Mouse (Mus musculus) liver, adult 2 months (tissue): Measurements from ENCODE around the gene Vps11. TPM values are rescaled to one million over a fixed set of nuclear protein-coding genes. Genes with fewer than 3 reads are reported as not detected.

ENCODE experiments used
- DNase-seq: peaks from one replicate; pipeline ENCODE4 v3.0.0-alpha.2; 2011; ENCODE audit warnings: low read depth, low spot score; ENCODE audit errors: extremely low read depth
- H3K27ac ChIP-seq: fragments of 200-500 bp; replicated peaks from 2 replicates; pipeline ENCODE4 v1.5.1; 2012; ENCODE audit warnings: low read depth, mild to moderate bottlenecking, control low read depth, inconsistent platforms, low read length; ENCODE audit not compliant: insufficient read depth
- H3K27me3 ChIP-seq: fragments of 200-500 bp; 2 replicates; pipeline ENCODE4 v1.6.1; 2012; ENCODE audit warnings: mild to moderate bottlenecking, moderate library complexity, low read length, inconsistent platforms; ENCODE audit not compliant: control insufficient read depth, insufficient read depth
- H3K36me3 ChIP-seq: fragments of 200-500 bp; 2 replicates; pipeline ENCODE4 v1.6.1; 2012; ENCODE audit warnings: low read length, inconsistent platforms; ENCODE audit not compliant: control insufficient read depth, insufficient read depth
- H3K4me1 ChIP-seq: fragments of 200-500 bp; 2 replicates; pipeline ENCODE4 v1.6.1; 2011; ENCODE audit warnings: low read length; ENCODE audit not compliant: control insufficient read depth, insufficient read depth
- H3K4me3 ChIP-seq: fragments of 200-500 bp; 2 replicates; pipeline ENCODE4 v1.5.1; 2011; ENCODE audit warnings: low read depth, mild to moderate bottlenecking, control low read depth, low read length, moderate library complexity; ENCODE audit not compliant: insufficient read depth
- H3K79me2 ChIP-seq: fragments of 200-500 bp; 2 replicates; pipeline ENCODE4 v1.6.1; 2012; ENCODE audit warnings: inconsistent platforms, mild to moderate bottlenecking, low read length, moderate library complexity; ENCODE audit not compliant: control insufficient read depth, insufficient read depth
- H3K9ac ChIP-seq: fragments of 200-500 bp; 2 replicates; pipeline ENCODE4 v1.6.1; 2012; ENCODE audit warnings: low read depth, mild to moderate bottlenecking, control low read depth, inconsistent platforms, low read length
- CTCF ChIP-seq: fragments of 200-500 bp; IDR thresholded peaks from 2 replicates; pipeline ENCODE4 v1.5.1; 2011; ENCODE audit warnings: low read depth, low read length, control low read depth
- POLR2A ChIP-seq: fragments of 200-500 bp; IDR thresholded peaks from 2 replicates; pipeline ENCODE4 v1.6.1; 2011; ENCODE audit warnings: low read length, control low read depth; ENCODE audit not compliant: insufficient read depth; ENCODE audit errors: extremely low read depth
- WGBS: fragments of 180-500 bp; shearing (Covaris S2); methylation state at CpG from one replicate; pipeline ENCODE4 v1.1.7; 2018; 5-methylcytosine and 5-hydroxymethylcytosine counted together
- polyA plus RNA-seq: library from polyadenylated mRNA; depleted of rRNA; stranded (reverse); fragments of >200 nt; gene quantifications from 2 replicates; pipeline ENCODE4 v1.2.3, GENCODE M21; 2012
- total RNA-seq: library from RNA; depleted of rRNA; stranded (reverse); fragments of >200 nt; gene quantifications from 2 replicates; pipeline ENCODE4 v1.2.3, GENCODE M21; 2014

Gene Vps11
- total and polyA plus RNA-seq, 2 experiments = 14.5 to 17.0 TPM

DNA sequence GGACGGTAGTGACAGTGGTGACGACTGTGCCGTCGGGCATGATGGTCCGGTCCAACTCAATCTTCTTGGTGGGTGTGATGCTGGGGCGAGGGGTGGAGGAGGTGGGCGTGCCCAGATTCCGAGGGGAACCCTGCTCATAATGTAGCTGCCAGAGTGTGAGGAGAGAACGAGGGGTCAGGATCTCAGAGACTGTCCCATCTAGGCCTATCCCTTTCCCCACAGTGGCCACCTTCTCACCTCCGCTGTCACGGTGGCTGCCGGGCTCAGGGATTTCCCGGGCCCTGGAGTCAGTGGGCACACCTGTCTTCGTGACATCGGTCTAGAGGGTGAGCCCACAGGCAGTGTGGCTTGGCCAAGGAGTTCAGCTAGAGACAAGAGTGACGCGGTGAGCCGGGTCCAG is 46.6 kb downstream of the Vps11 start:
- Histone ChIP-seq H3K9ac (no peak overlapping the region), H3K36me3 (peaks cover 41% of the 10 kb centered on the region; the same call in 1 of the 2 replicates), H3K27ac (no peak overlapping the region), H3K4me1 (peaks cover 11% of the 10 kb centered on the region), H3K27me3 (no peaks in the 10 kb centered on the region), H3K79me2 (peaks cover 17% of the 10 kb centered on the region), H3K4me3 (no peak overlapping the region)
- TF ChIP-seq CTCF (no peak), POLR2A (no peak)
- WGBS = 95% methylated on average over 18 of the region's 18 CpGs
- DNase-seq = no peak

- 90% methylated on average over 4 of the region's 4 CpGs for whole genome bisulfite sequencing
- TF ChIP-seq CTCF (no peak), POLR2A (no peak)
- H3K27me3 ChIP-seq = no peaks in the 10 kb centered on the region
- H3K9ac ChIP-seq = no peak overlapping the region
- no peak for DNase-seq
- peaks cover 41% of the 10 kb centered on the region; the same call in 1 of the 2 replicates for H3K36me3 ChIP-seq
- peaks cover 15% of the 10 kb centered on the region for H3K4me1 ChIP-seq
- H3K27ac ChIP-seq = no peak overlapping the region
- peaks cover 10% of the 10 kb centered on the region; the same call in 1 of the 2 replicates for H3K79me2 ChIP-seq
- no peak overlapping the region for H3K4me3 ChIP-seq
These were observed 47.3 kb downstream of the Vps11 start for GRCm38 (mm10) chr9:44314257-44314547.

- peaks cover 10% of the 10 kb centered on the region; the same call in 1 of the 2 replicates for H3K79me2 ChIP-seq
- WGBS = 90% methylated on average over 19 of the region's 19 CpGs
- peaks cover 15% of the 10 kb centered on the region for H3K4me1 ChIP-seq
- peaks cover 41% of the 10 kb centered on the region; the same call in 1 of the 2 replicates for H3K36me3 ChIP-seq
- TF ChIP-seq CTCF (no peak), POLR2A (no peak)
- no peak overlapping the region for H3K9ac ChIP-seq
- no peak for DNase-seq
- no peak overlapping the region for H3K4me3 ChIP-seq
- no peaks in the 10 kb centered on the region for H3K27me3 ChIP-seq
- H3K27ac ChIP-seq = no peak overlapping the region
These were observed 47.8 kb downstream of the Vps11 start for GRCm38 (mm10) chr9:44313476-44314256.

GRCm38 (mm10) chr9:44311136-44312134 is 50.0 kb downstream of the Vps11 start:
- no peaks in the 10 kb centered on the region for H3K79me2 ChIP-seq
- TF ChIP-seq CTCF (no peak), POLR2A (0 out of 2 replicates have a peak, but pooled peaks have one; percentile 6)
- no peak overlapping the region for H3K4me3 ChIP-seq
- 69% methylated on average over 27 of the region's 27 CpGs for WGBS
- H3K27me3 ChIP-seq = no peaks in the 10 kb centered on the region
- no peak for DNase-seq
- peaks cover 36% of the 10 kb centered on the region; the same call in 1 of the 2 replicates for H3K36me3 ChIP-seq
- peaks cover 8% of the 10 kb centered on the region for H3K4me1 ChIP-seq
- peak overlapping the region; percentile 46 for H3K27ac ChIP-seq
- H3K9ac ChIP-seq = no peak overlapping the region

DNA sequence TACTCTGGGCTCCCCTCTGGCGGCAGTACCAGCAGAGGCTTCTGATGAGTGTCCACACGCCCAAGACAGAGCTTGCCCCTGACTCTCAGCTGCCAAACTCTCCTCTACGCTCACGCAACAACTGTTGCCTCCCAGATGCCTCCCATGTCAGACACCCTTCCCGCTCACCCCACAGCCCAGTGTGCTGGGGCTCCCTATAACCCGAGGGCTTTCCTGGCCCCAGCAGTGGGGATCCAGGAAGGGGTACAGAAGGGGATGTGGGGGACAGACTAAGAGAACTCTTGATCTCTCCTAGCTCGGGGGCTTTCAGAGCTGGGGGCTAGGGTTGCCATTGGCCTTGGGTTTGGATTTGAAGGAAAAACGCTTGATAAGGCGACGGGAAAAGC is 50.7 kb downstream of the Vps11 start:
- H3K36me3 ChIP-seq = peaks cover 33% of the 10 kb centered on the region; the same call in 1 of the 2 replicates
- no peak for DNase-seq
- no peak overlapping the region for H3K4me3 ChIP-seq
- 76% methylated on average over 10 of the region's 10 CpGs for WGBS
- no peaks in the 10 kb centered on the region for H3K27me3 ChIP-seq
- H3K27ac ChIP-seq = peak overlapping the region; percentile 31
- peaks cover 8% of the 10 kb centered on the region for H3K4me1 ChIP-seq
- no peaks in the 10 kb centered on the region for H3K79me2 ChIP-seq
- no peak for TF ChIP-seq POLR2A
- no peak for TF ChIP-seq CTCF
- no peak overlapping the region for H3K9ac ChIP-seq
